Mouse (Mus musculus): ENCODE results near the gene Insig2. TPM values are rescaled to one million over a fixed set of nuclear protein-coding genes. Genes with fewer than 3 reads are reported as not detected.

Gene Insig2
- total RNA-seq, 1 experiment from 2014 or later, result 57.3 TPM

- DNase-seq, result no peak
Measured at GRCm38 (mm10) chr1:121326591-121327343, 5.6 kb downstream of the Insig2 start.

DNA sequence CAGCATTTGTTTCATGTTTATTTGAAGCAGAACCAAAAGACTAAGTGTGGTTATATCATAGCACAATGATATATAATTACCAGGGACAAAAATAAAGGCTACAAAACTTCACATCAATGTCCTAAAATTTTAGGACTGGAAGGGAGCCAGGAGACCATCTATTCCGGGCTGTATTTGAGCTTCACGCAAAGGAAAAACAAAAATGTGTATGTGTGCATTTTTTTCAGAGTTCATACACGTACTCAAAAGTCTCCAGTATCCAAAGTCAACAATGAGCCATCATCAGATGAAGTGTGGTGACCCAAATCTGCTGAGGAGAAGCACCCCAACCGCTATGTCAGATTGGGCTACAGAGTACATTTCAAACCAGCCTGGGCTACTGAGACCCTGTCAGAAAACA lies 8.9 kb downstream of the Insig2 start:
- DNase-seq, result no peak

- DNase-seq, result no peak
Measured at GRCm38 (mm10) chr1:121314766-121315428, 17.5 kb downstream of the Insig2 start.

DNA sequence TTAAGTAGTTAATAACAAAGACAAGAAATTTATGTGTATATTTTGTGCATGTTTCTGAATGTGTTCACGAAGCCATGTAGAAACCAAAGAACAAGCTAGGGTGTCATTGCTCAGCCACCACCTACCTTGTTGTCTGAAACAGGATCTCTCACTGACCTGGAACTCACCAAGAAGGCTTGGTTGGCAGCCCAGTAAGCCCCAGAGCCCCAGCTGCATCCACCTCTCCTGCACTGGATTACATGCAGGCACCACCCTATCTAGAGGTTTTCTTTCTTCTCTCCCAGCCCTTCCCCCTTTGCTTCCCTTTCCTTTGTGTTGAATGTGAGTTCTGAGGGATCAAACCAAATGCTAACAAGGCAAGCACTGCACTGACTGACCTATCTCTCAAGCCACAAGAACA lies 19.2 kb downstream of the Insig2 start:
- DNase-seq, result no peak

DNA sequence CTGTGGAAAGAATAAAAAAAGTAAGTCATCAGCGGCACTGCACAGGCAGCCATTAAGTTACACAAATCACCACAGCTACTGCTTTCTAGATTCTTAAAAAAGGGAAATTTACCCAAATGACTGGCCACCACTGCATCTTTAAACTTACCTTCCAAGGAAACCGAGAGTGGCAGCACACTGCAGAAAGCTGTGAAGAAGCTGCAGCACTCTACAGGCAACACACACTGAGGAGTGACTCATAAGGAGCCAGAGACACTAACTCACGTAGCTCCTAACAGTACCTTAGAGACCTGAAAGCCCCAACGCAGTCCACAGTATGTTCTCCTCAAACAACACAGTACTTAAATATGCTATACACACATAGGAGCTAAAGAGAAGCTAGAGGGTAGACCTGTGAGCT lies 20.1 kb downstream of the Insig2 start:
- no peak for DNase-seq

GRCm38 (mm10) chr1:121296717-121297255 lies 35.6 kb downstream of the Insig2 start:
- no peak for DNase-seq

- DNase-seq, result peak; percentile 5
Measured at GRCm38 (mm10) chr1:121293571-121293970, 38.8 kb downstream of the Insig2 start.

DNA sequence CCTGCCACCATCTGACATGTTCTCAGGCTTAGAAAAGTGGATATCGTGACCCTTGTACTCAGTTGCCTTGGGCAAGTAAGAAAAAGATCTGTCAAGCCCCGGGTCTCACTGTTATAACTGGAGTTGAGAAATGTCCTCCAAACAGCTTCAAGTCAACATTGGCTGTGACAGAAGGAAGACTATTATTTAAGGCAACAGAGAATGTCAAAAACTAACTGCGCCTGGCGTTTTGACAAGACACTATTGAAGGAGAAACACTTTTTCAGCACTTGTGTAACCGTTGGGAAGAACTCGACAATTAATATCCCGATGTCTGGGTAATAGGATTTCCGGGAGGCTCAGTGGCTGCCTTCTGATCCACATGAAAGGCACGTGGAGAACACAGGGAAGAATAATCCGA lies 41.5 kb downstream of the Insig2 start:
- DNase-seq, result no peak

GRCm38 (mm10) chr1:121290340-121290739 lies 42.0 kb downstream of the Insig2 start:
- no peak for DNase-seq

GRCm38 (mm10) chr1:121284197-121284596 lies 48.2 kb downstream of the Insig2 start:
- peak; percentile 12 for DNase-seq

- DNase-seq, result peak; percentile 77
Measured at GRCm38 (mm10) chr1:121280501-121280900, 51.9 kb downstream of the Insig2 start.

- no peak for DNase-seq
Measured at GRCm38 (mm10) chr1:121278370-121278769, 54.0 kb downstream of the Insig2 start.

- DNase-seq, result no peak
Measured at GRCm38 (mm10) chr1:121277466-121277865, 54.9 kb downstream of the Insig2 start.

GRCm38 (mm10) chr1:121275961-121276506 lies 56.4 kb downstream of the Insig2 start:
- DNase-seq, result no peak

DNA sequence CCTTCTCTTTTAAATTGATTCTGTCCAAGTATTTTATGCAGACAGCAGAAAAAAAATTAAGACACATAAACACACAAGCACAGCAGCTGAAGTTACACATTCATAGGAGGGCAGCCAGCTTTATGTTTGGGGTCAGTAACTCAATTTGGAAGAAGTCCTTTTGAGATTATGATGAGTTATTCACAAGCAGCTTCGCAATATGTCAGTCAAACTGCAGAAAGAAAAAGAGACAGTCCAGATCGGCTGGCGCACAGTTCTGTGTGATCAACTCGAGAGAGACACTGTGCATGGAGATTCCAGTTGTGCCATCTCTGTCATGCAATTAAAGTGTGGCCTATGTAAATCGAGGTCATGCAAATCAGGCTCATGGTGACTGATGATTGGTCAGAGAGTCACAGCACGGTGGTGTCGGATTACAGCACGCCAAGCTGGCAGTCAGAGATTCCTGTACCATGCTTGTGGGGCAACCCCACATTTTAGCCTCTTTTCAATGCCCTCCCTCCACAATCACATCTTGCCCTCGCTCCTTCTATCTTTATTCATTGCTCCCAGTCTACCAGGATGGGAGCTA lies 72.1 kb downstream of the Insig2 start:
- no peak for DNase-seq

Other genes with a start within 250 kb of the Insig2 start
- 21.5 and 24.6 TPM in 2 replicates for gene Ccdc93, start 98.5 kb upstream of the Insig2 start, total RNA-seq (2021)
- gene Htr5b, start 195.9 kb upstream of the Insig2 start, total RNA-seq (2021), result not detected in 2 replicates
- 35.4 and 43.7 TPM in 2 replicates for gene Ddx18, start 235.4 kb upstream of the Insig2 start, total RNA-seq (2021)

Data from adrenal gland, postnatal 14 days (tissue).